ENCODE assay signal across 8 mouse cellular contexts in genomic region chr9:21767896-21768295, GRCm38 (mm10). TPM values are rescaled to one million over a fixed set of nuclear protein-coding genes. Genes with fewer than 3 reads are reported as not detected.
DNase-seq lines count a peak whose midpoint lies in the region; ATAC-seq and TF ChIP-seq lines count a peak whose summit lies in the region.
"Had no signal": no experiment of that assay in that cellular context is flagged by ENCODE, and none has a peak within 500 bp of the region (broad histone marks: within the 10 kb centered on the region; RNA-seq: fewer than 3 reads in every experiment).

No protein-coding gene starts in this region.

- no peak overlapping the region for H3K4me2 ChIP-seq in hindbrain, embryonic 14.5 days (replicated peaks)

- peak overlapping the region; percentile 39 for H3K9ac ChIP-seq in ES-Bruce4 (ENCODE audit: low read depth, poor library complexity, severe bottlenecking)
- H3K9ac ChIP-seq in hindbrain, embryonic 14.5 days, result no peak overlapping the region

- H3K27ac ChIP-seq in ES-Bruce4 (ENCODE audit: insufficient read depth, low read length), result peak overlapping the region; percentile 98
- peak overlapping the region; percentile 51 for H3K27ac ChIP-seq in hindbrain, embryonic 14.5 days
- H3K27ac ChIP-seq in small intestine, adult 2 months (ENCODE audit: insufficient read depth, low read depth, low read length), result peak overlapping the region; percentile 21; the same call in 1 of the 2 replicates

- no peaks in the 10 kb centered on the region for H3K9me3 ChIP-seq in ES-Bruce4 (replicated peaks; ENCODE audit: control insufficient read depth, insufficient read depth, low read length, poor library complexity, severe bottlenecking)
- no peaks in the 10 kb centered on the region for H3K9me3 ChIP-seq in hindbrain, embryonic 14.5 days (ENCODE audit: control insufficient read depth, low read length)

- no peaks in the 10 kb centered on the region for H3K27me3 ChIP-seq in ES-Bruce4 (ENCODE audit: control insufficient read depth, insufficient read depth, low read length, poor library complexity, severe bottlenecking)
- H3K27me3 ChIP-seq in hindbrain, embryonic 14.5 days (ENCODE audit: control insufficient read depth, insufficient read depth, low read length), result no peaks in the 10 kb centered on the region
- no peaks in the 10 kb centered on the region for H3K27me3 ChIP-seq in small intestine, adult 2 months (ENCODE audit: control insufficient read depth, insufficient read depth, low read length)

- TF ChIP-seq CTCF in ES-Bruce4 (IDR thresholded peaks at IDR 0.05; ENCODE audit: low read depth, low read length), result no peak
- no peak for TF ChIP-seq CTCF in small intestine, adult 2 months (IDR thresholded peaks at IDR 0.05; ENCODE audit: extremely low read depth, insufficient read length, insufficient replicate concordance, low read depth, low read length)

- TF ChIP-seq POLR2A in ES-Bruce4 (IDR thresholded peaks at IDR 0.05; ENCODE audit: insufficient read depth, low read length), result no peak
- no peak for TF ChIP-seq POLR2A in small intestine, adult 2 months (IDR thresholded peaks at IDR 0.05; ENCODE audit: low read depth, low read length)

- TF ChIP-seq EP300 in ES-Bruce4 (IDR thresholded peaks at IDR 0.05; ENCODE audit: insufficient read depth, low read depth, low read length), result no peak

- peaks cover 9% of the 10 kb centered on the region for H3K36me3 ChIP-seq in ES-Bruce4 (ENCODE audit: control insufficient read depth, insufficient read depth, low read length, poor library complexity, severe bottlenecking)
- no peaks in the 10 kb centered on the region for H3K36me3 ChIP-seq in hindbrain, embryonic 14.5 days (replicated peaks; ENCODE audit: control insufficient read depth, insufficient read depth)
- peaks cover 3% of the 10 kb centered on the region; the same call in 1 of the 2 replicates for H3K36me3 ChIP-seq in small intestine, adult 2 months (ENCODE audit: control insufficient read depth, insufficient read depth, low read length)

- 75% methylated on average over 11 of the region's 11 CpGs for WGBS in hindbrain, embryonic 14.5 days
- 68% methylated on average over 11 of the region's 11 CpGs for WGBS in small intestine, adult 2 months

- no peak for ATAC-seq in hindbrain, embryonic 14.5 days (ENCODE audit: low FRiP score)

- H3K4me3 ChIP-seq in ES-Bruce4 (ENCODE audit: low read depth, low read length), result peak overlapping the region; percentile 8
- no peak overlapping the region for H3K4me3 ChIP-seq in hindbrain, embryonic 14.5 days (replicated peaks; ENCODE audit: low read length)
- no peak overlapping the region for H3K4me3 ChIP-seq in small intestine, adult 2 months (ENCODE audit: low read depth, low read length)
- H3K4me3 ChIP-seq: myocyte had no signal

- H3K4me1 ChIP-seq in ES-Bruce4 (ENCODE audit: control insufficient read depth, insufficient read depth, low read length), result peaks cover 11% of the 10 kb centered on the region
- peaks cover 12% of the 10 kb centered on the region for H3K4me1 ChIP-seq in hindbrain, embryonic 14.5 days (replicated peaks; ENCODE audit: control insufficient read depth, insufficient read depth, low read length)
- H3K4me1 ChIP-seq in small intestine, adult 2 months (ENCODE audit: control insufficient read depth, insufficient read depth, insufficient read length, low read length), result peaks cover 9% of the 10 kb centered on the region

- DNase-seq in NIH3T3 (ENCODE audit: low read depth), result peak; percentile 85
- peak; percentile 64 for DNase-seq in gastrocnemius, adult 18-20 months (ENCODE audit: low spot score)
- DNase-seq in hindbrain, embryonic 14.5 days (ENCODE audit: low spot score), result no peak
- DNase-seq in right cerebral cortex, adult 18-20 months, result no peak
- DNase-seq in left cerebral cortex, postnatal 25 days (ENCODE audit: low spot score in 2 of 2), result no peak

- intact Hi-C loops in left cerebral cortex, postnatal 25 days (cut with DNase I), result no loop called here

RNA-seq across cellular contexts. Expression of gene Spc24, which starts 7.8 kb away (rescaled TPM):
- 56.6 and 62.5 TPM in 2 replicates for polyA plus RNA-seq in ES-Bruce4 (2011; ENCODE audit: insufficient read depth, insufficient read length, low read depth, missing spikeins)
- total RNA-seq in gastrocnemius, adult 18-20 months (2021), result 1 to 10 TPM; 1.9 TPM
- polyA plus RNA-seq in hindbrain, embryonic 14.5 days (2014; fragmentation: Nextera tagmentation; extraction: Ambion mirVana), result 17.7 and 18.7 TPM in 2 replicates
- 11.0 and 22.6 TPM in 2 replicates for polyA plus RNA-seq in small intestine, adult 2 months (2012; rRNA removed)
- total RNA-seq in left cerebral cortex, postnatal 25 days (2021), result 1 to 10 TPM; 1.6 to 1.7 TPM

RNA-seq across cellular contexts. Expression of gene Kank2, which starts 30.6 kb away (rescaled TPM):
- polyA plus RNA-seq in ES-Bruce4 (2011; ENCODE audit: insufficient read depth, insufficient read length, low read depth, missing spikeins), result 62.3 and 63.5 TPM in 2 replicates
- total RNA-seq in gastrocnemius, adult 18-20 months (2021), result 10 to 100 TPM; 12.6 to 14.3 TPM
- polyA plus RNA-seq in hindbrain, embryonic 14.5 days (2014; fragmentation: Nextera tagmentation; extraction: Ambion mirVana), result 3.0 and 3.3 TPM in 2 replicates
- polyA plus RNA-seq in small intestine, adult 2 months (2012; rRNA removed), result 23.0 and 24.8 TPM in 2 replicates
- total RNA-seq in left cerebral cortex, postnatal 25 days (2021), result 1 to 10 TPM; 7.4 to 7.5 TPM

RNA-seq across cellular contexts. Expression of gene Ldlr, which starts 44.6 kb away (rescaled TPM):
- 79.3 and 80.6 TPM in 2 replicates for polyA plus RNA-seq in ES-Bruce4 (2011; ENCODE audit: insufficient read depth, insufficient read length, low read depth, missing spikeins)
- total RNA-seq in gastrocnemius, adult 18-20 months (2021), result 1 to 10 TPM; 2.4 to 2.6 TPM
- 7.3 and 7.9 TPM in 2 replicates for polyA plus RNA-seq in hindbrain, embryonic 14.5 days (2014; fragmentation: Nextera tagmentation; extraction: Ambion mirVana)
- polyA plus RNA-seq in small intestine, adult 2 months (2012; rRNA removed), result 37.2 and 58.9 TPM in 2 replicates
- 10 to 100 TPM; 15.4 to 16.4 TPM for total RNA-seq in left cerebral cortex, postnatal 25 days (2021)

Comparison
In these comparisons a context has a peak if more than half of its experiments do, and no peak if none do; other contexts are left out.
1. H3K27ac ChIP-seq: peak in every context shown above with its lines; median percentile 98 in ES-Bruce4; 51 in hindbrain, embryonic 14.5 days; 21 in small intestine, adult 2 months.
2. DNase-seq: peak in NIH3T3 (single experiment) and gastrocnemius, adult 18-20 months (single experiment); none in hindbrain, embryonic 14.5 days (single experiment), right cerebral cortex, adult 18-20 months (single experiment) and left cerebral cortex, postnatal 25 days (0 of 2).